Mouse (Mus musculus) bone marrow macrophage, adult 2 months (primary cell): ENCODE results near the gene Ccdc85c.

Experiments used
- CTCF ChIP-seq: IDR thresholded peaks from 2 replicates; pipeline ENCODE4 v1.5.1; 2012; ENCODE audit warnings: low read depth, mild to moderate bottlenecking, low read length, moderate library complexity
- POLR2A ChIP-seq: IDR thresholded peaks from 2 replicates; pipeline ENCODE4 v1.6.1; 2012; ENCODE audit warnings: mild to moderate bottlenecking, low read depth, low read length, borderline replicate concordance

- TF ChIP-seq CTCF (no peak), POLR2A (no peak)
These were observed 63.2 kb downstream of the Ccdc85c start for GRCm38 (mm10) chr12:108212071-108212470.
